Comparison of ENCODE assay signal across 8 mouse cellular contexts in genomic region chr1:177684901-177685300, GRCm38 (mm10). TPM values are rescaled to one million over a fixed set of nuclear protein-coding genes. Genes with fewer than 3 reads are reported as not detected.
DNase-seq lines count a peak whose midpoint lies in the region.

No protein-coding gene starts in this region.

- peak; percentile 22 for DNase-seq in left cerebral cortex, adult 11 months (ENCODE audit: low spot score)
- DNase-seq in left cerebral cortex, adult 8-10 months (ENCODE audit: low spot score in 2 of 2) = no peak
- DNase-seq in ES-CJ7 (ENCODE audit: low read depth, low spot score) = peak; percentile 45
- DNase-seq in brain, adult 2 months (ENCODE audit: low read depth, low spot score) = peak; percentile 87
- DNase-seq in forelimb bud, embryonic 11.5 days (ENCODE audit: low read depth, low spot score) = peak; percentile 56
- peak; percentile 75 for DNase-seq in mesoderm, embryonic 11.5 days (ENCODE audit: low read depth, low spot score)
- no peak for DNase-seq in ovary, postnatal 36 days (ENCODE audit: low spot score)
- DNase-seq in spleen, adult 12 weeks (ENCODE audit: low spot score) = no peak

RNA-seq across cellular contexts. Expression of gene 1700016C15Rik, which starts 44.7 kb away (rescaled TPM):
- not detected for total RNA-seq in left cerebral cortex, adult 8-10 months (2022)

Comparison
In these comparisons a context has a peak if more than half of its experiments do, and no peak if none do; other contexts are left out.
1. DNase-seq: peak in left cerebral cortex, adult 11 months (single experiment), ES-CJ7 (single experiment), brain, adult 2 months (single experiment), forelimb bud, embryonic 11.5 days (single experiment) and mesoderm, embryonic 11.5 days (single experiment); none in left cerebral cortex, adult 8-10 months (0 of 2), ovary, postnatal 36 days (single experiment) and spleen, adult 12 weeks (single experiment).